Mouse (Mus musculus) spleen, embryonic (tissue): ENCODE data around the gene Rnf217.

Experiments used
- CTCF ChIA-PET: fragments of 350-600 bp; sonication (Branson Sonifier 250); formaldehyde crosslinking; loops from one replicate; lab custom pipeline; 2022; lab: Charles Lee

The Rnf217 gene

DNA sequence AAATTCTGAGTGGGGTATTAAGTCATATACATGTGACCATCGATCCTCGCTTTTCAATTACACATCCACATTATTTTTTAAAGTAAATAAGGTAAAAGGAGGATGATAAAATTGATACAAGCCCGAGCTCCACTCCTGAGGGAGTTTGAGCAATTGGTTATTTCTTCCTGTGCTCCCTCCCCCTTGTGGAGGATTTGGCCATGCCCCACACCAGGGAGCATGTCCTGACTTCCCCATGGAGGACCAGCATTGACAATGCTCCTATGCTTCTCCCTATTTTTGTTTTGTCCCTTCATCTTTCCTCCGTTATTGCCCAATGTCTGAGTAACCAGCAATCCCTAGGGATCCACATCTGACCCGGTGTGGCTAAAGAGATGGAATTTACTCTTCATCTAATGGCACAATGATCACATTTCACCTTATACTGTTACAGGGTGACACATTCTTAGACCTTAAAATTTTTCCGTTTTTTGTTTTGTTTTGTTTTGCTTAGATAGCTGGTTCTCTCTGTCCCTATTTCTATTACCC, 53.5 kb downstream of the Rnf217 start:
- CTCF ChIA-PET, result no interaction called here

DNA sequence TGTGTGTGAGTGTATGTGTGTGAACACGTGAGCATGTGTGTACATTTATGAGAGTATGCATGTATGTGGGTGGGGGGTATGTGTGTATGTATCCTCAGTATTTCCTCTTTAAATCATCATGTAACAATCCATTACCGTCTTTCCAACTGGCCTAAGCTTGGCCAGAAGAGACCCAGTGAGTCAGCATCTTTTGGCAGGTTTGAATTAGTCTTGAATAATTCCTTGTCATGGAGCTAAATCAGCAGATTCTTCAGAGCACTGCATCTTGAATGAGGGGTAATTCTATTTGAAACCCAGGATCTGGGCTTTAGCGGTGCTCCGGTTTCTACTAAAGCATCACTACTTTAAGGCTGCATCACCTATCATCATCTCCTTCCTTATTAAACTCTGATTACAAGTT, 55.7 kb downstream of the Rnf217 start:
- CTCF ChIA-PET, result no interaction called here

GRCm38 (mm10) chr10:31551850-31552249, 57.1 kb downstream of the Rnf217 start:
- CTCF ChIA-PET, result no interaction called here

- CTCF ChIA-PET, result no interaction called here
These were observed 57.6 kb downstream of the Rnf217 start for GRCm38 (mm10) chr10:31551362-31551761.

DNA sequence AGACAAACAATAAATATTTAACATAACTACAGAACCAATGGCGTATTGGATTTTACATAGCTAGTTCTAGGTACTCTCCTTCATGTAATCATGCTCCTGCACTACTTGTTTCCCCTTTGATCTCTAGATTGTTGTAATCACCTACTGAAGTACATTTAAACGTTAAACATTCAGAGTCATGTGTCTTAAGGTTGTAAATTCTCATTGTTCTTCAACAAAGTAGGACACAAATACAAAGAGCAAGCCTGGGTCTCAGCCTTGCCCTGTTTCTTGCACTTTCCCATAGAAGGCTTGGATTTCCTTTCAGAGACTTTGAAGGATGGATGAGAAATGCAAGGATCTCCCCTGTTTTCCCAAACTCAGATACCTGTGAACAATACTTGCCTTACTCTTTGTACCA, 61.8 kb downstream of the Rnf217 start:
- CTCF ChIA-PET, result no interaction called here

GRCm38 (mm10) chr10:31544149-31544942, 64.6 kb downstream of the Rnf217 start:
- CTCF ChIA-PET, result no interaction called here

- CTCF ChIA-PET, result no interaction called here
These were observed 68.5 kb downstream of the Rnf217 start for GRCm38 (mm10) chr10:31540518-31540917.

DNA sequence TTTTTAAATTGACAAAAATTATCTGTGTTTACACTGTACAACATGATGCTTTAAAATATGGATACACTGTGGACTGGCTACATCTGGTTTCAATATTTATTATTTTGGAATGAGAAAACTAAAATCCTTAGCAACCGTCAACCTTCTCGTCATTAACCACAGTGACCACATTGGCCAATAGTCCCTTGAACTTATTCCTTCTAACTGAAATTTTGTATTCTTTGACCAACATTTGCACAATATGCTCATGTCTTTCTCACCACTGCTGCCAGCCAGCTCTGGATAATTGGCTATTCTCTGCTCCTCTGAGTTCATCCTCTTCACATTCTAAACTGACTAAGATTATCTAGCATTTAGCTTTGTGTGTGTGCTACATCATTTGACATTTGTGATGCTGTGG, 69.6 kb downstream of the Rnf217 start:
- CTCF ChIA-PET, result no interaction called here

- CTCF ChIA-PET, result no interaction called here
These were observed 70.3 kb downstream of the Rnf217 start for GRCm38 (mm10) chr10:31538721-31539120.

DNA sequence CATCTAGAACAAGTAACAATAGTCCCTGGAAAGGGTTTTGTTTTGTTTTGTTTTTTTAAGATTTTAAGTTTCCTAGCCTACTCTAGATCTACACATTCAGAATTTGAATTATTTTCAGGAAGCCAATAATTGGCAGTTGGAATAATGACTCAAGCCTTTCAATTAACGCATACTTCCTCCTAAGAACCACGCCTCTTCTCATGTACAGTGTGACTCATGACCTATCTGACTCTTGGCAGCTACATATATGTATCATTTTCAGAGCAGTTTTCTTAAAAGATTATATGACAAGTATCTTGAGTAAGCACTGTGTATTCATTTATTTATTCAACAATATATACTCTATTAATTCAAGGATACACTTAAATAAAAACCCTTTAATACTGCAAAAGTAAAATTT, 70.7 kb downstream of the Rnf217 start:
- CTCF ChIA-PET, result no interaction called here

DNA sequence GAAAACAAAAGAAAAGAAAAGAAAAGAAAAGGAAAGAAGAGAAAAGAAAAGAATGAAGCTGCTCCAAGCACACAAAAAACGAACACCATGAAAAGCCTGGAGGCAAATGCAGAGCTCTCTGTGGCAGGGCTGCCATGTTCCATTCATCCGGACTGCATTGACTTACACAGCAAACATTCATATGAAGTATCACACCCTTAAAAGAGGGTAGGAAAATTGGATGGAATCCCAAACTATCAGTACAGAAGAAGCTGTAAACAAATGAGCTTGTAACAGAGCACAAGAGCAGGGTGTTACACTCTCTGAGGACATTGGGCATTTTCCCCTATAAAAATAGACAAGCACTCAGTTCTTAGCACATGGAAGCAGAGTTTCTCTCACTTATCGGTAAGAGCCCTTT, 71.8 kb downstream of the Rnf217 start:
- CTCF ChIA-PET, result no interaction called here

GRCm38 (mm10) chr10:31535046-31535445, 73.9 kb downstream of the Rnf217 start:
- CTCF ChIA-PET, result no interaction called here

DNA sequence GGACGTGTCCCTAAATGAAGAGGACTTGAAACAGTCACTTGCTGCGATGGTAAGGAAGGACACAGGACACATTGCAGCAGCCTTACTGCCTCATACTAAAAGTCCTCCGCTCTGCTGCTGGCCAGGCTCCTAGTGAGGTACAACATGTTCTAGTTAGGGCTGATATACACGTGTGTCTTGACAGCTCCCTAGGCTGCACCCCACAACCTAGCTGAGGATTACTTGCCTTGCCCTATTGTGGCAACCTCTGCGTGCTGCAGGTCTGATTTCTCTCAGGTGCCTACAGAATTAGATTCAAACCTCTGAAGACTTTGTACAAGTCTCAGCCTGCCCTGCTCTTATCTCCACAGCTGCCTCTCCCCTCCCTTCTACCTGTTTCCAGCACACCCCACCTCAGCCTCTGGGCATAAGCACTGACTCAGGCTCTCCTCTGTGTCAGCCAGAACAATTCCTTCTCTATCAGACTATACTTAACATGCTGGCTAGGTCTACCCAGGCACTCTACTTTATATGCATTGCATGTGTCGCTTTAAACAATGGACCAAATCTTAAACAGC, 75.6 kb downstream of the Rnf217 start:
- CTCF ChIA-PET, result no interaction called here

GRCm38 (mm10) chr10:31532782-31533181, 76.2 kb downstream of the Rnf217 start:
- CTCF ChIA-PET, result no interaction called here

DNA sequence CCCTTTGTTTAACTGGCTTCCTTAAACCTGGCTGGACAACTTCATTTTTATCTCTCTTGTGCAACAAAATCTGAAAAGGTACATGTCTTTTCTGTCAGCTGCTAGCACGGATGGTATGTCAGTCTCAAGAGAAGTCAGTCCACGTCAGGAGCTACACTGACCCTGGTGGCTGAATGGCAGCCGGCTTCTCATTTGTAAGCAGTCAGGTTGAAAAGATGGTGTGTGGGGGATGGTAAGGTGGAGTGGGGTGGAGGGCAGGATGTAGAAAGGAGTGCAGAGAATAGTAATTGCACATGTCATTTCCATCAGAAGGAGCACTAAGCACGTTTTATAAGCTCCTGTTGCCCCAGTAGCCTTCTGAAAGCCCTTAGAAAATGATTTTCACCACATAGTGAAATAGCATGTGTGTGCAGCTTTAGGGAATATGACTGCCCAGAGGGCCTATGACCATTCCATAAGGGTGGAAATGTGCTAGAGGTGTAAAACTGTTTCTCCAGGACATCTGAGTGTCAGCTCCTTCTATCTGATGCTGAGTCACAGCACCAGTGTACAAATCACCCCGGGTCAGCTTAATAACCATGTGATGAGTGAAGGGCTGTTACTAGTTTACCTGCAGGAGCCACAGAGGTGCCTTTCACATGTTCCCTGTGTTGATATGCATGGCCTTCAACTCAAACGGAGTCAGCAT, 80.5 kb downstream of the Rnf217 start:
- CTCF ChIA-PET, result no interaction called here

DNA sequence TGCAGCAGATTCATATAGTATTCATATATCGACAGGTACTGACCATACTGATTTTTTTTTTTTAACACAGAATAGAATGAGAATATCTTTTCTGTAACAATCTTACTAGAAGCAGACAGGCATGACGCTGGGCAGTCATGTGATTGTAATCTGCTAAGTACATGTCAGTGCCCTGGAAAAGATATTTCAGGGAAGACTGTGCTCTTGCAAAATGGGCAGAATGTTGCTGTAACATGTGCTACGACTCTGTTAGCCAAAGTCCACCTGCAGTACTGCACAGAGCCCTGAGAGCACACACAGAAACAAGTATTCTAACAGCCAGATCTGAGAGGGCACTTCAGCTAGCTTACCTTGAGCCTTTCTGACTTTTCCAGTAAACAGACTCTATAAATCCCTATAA, 83.3 kb downstream of the Rnf217 start:
- CTCF ChIA-PET, result no interaction called here

DNA sequence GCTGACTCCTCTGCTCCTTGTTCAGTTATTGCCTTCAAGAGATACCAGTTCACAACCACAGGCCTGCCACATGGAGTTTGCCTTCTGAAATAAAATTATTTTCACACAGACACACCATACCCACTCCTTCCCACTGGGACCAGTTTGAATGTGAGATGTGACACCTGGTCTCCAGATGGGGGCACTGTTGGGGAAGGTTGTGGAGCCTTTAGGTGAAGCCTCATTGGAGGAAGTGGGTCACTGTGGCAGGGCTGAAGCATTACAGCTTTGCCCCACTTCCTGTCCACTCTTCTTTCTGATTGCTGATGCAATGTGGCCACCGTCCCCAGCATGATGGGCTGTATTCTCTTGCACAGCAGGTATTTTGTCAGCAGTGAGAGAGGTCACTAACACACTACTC, 89.6 kb downstream of the Rnf217 start:
- CTCF ChIA-PET, result no interaction called here

GRCm38 (mm10) chr10:31518210-31518609, 90.8 kb downstream of the Rnf217 start:
- CTCF ChIA-PET, result no interaction called here

- CTCF ChIA-PET, result no interaction called here
These were observed 91.8 kb downstream of the Rnf217 start for GRCm38 (mm10) chr10:31517192-31517591.

GRCm38 (mm10) chr10:31515897-31516296, 93.1 kb downstream of the Rnf217 start:
- CTCF ChIA-PET, result no interaction called here

DNA sequence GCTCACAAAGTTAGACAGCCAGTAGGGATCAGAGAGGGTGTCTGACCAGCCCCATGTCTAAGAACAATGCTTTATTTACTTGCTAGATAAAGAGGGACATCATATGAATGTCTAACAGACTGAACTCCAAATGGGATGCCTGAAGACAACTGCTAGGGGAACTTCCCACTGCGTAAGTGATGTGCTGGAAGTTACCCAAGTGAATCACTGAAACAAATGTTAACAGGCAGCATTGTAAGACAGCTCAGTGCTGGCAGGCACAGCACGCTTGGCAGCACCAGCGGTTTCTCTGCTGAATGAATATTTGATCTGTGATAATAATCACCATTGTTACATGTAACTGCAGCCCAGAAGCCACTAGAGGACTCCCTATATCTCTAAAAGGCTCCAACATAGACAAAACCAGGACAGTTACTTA, 104.8 kb downstream of the Rnf217 start:
- CTCF ChIA-PET, result no interaction called here

DNA sequence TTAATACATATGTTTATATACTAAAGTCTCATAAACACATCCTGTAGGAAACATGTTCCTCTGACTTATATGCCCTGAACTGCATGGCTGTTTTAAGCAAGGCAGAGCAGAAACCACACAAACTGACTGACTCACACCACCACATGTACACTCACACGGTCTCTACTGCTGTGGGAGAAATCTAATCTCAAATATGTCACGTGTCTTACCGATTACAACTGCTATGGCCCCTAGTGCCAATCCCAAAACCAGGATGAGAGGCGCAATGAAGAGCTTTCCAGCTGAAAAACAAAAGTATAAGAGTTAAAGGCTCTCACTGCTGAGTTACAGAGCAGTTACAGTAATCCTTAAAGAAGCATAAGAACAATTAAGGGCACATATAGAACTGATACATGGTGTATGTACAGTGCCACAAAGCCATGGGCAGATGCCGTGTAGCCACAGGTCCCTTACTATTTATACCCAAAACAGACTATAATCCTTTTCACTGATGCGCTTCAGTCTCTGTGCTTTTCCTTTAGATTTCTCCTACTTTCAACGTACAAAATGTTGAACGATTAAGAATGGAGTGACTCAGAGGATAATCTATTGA, 105.3 kb downstream of the Rnf217 start:
- CTCF ChIA-PET, result no interaction called here
